Mouse (Mus musculus): ENCODE results near the gene Wnt3a. TPM values are rescaled to one million over a fixed set of nuclear protein-coding genes. Genes with fewer than 3 reads are reported as not detected.

Gene Wnt3a
- polyA plus RNA-seq, 1 experiment = not detected

- H3K79me3 ChIP-seq (ENCODE audit: low read depth) = no peaks in the 10 kb centered on the region
- H3K36me3 ChIP-seq (ENCODE audit: control insufficient read depth, insufficient read depth) = no peaks in the 10 kb centered on the region
- peaks cover 4% of the 10 kb centered on the region for H3K27me3 ChIP-seq (ENCODE audit: control insufficient read depth, insufficient read depth, insufficient read length)
- no peak overlapping the region for H3K4me3 ChIP-seq (ENCODE audit: insufficient read depth, poor library complexity, severe bottlenecking)
- H3K79me2 ChIP-seq (ENCODE audit: control insufficient read depth, insufficient read depth) = no peaks in the 10 kb centered on the region
- TF ChIP-seq CEBPB (IDR thresholded peaks at IDR 0.05; ENCODE audit: low read depth) (no peak), USF1 (IDR thresholded peaks at IDR 0.05; ENCODE audit: low read depth) (no peak), FOSL1 (IDR thresholded peaks at IDR 0.05; ENCODE audit: insufficient read depth, low read length, poor library complexity, severe bottlenecking) (no peak), CTCF (IDR thresholded peaks at IDR 0.05; ENCODE audit: control insufficient read depth, insufficient read depth, insufficient read length) (no peak), MAX (IDR thresholded peaks at IDR 0.05) (no peak), MYOD1 (IDR thresholded peaks at IDR 0.05; ENCODE audit: control insufficient read depth, insufficient read length, low read depth) (no peak), MYOG (IDR thresholded peaks at IDR 0.05; ENCODE audit: control insufficient read depth, extremely low read depth, insufficient read length) (no peak)
- no peak overlapping the region for H3ac ChIP-seq (ENCODE audit: control insufficient read depth, insufficient read length, low read depth)
These were observed 42.4 kb upstream of the Wnt3a start for GRCm38 (mm10) chr11:59332938-59333337.

GRCm38 (mm10) chr11:59331167-59331869 is 40.8 kb upstream of the Wnt3a start:
- Histone ChIP-seq H3K79me3 (ENCODE audit: low read depth) (no peaks in the 10 kb centered on the region), H3ac (ENCODE audit: control insufficient read depth, insufficient read length, low read depth) (no peak overlapping the region), H3K36me3 (ENCODE audit: control insufficient read depth, insufficient read depth) (no peaks in the 10 kb centered on the region), H3K27me3 (ENCODE audit: control insufficient read depth, insufficient read depth, insufficient read length) (peaks cover 4% of the 10 kb centered on the region), H3K79me2 (ENCODE audit: control insufficient read depth, insufficient read depth) (no peaks in the 10 kb centered on the region), H3K4me3 (ENCODE audit: insufficient read depth, poor library complexity, severe bottlenecking) (no peak overlapping the region)
- no peak for TF ChIP-seq CTCF (IDR thresholded peaks at IDR 0.05; ENCODE audit: control insufficient read depth, insufficient read depth, insufficient read length)
- TF ChIP-seq FOSL1 (IDR thresholded peaks at IDR 0.05; ENCODE audit: insufficient read depth, low read length, poor library complexity, severe bottlenecking) = no peak
- TF ChIP-seq MYOG (IDR thresholded peaks at IDR 0.05; ENCODE audit: control insufficient read depth, extremely low read depth, insufficient read length) = no peak
- no peak for TF ChIP-seq CEBPB (IDR thresholded peaks at IDR 0.05; ENCODE audit: low read depth)
- no peak for TF ChIP-seq MAX (IDR thresholded peaks at IDR 0.05)
- TF ChIP-seq USF1 (IDR thresholded peaks at IDR 0.05; ENCODE audit: low read depth) = no peak
- TF ChIP-seq MYOD1 (IDR thresholded peaks at IDR 0.05; ENCODE audit: control insufficient read depth, insufficient read length, low read depth) = no peak

DNA sequence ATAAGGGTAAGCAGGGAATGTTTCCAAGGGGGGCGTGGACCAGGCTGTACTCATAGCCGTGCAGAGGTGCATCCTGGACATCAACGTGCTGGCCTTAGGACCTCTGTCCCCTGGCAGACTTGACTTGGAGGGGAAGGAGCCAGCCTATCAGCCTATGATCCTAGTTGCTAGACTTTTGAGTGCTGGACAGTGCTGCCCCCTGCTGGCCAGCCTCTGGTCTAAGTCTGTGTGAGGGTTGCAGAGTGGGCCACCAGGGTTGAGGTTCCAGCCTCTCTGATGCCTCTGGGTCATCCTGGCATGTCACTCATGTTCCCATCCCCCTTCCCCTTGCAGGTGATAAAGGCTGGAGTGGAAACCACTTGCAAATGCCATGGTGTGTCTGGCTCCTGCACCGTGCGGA is 40.0 kb upstream of the Wnt3a start:
- no peak overlapping the region for H3ac ChIP-seq (ENCODE audit: control insufficient read depth, insufficient read length, low read depth)
- H3K4me3 ChIP-seq (ENCODE audit: insufficient read depth, poor library complexity, severe bottlenecking) = no peak overlapping the region
- H3K79me2 ChIP-seq (ENCODE audit: control insufficient read depth, insufficient read depth) = no peaks in the 10 kb centered on the region
- H3K79me3 ChIP-seq (ENCODE audit: low read depth) = no peaks in the 10 kb centered on the region
- H3K36me3 ChIP-seq (ENCODE audit: control insufficient read depth, insufficient read depth) = no peaks in the 10 kb centered on the region
- no peak for TF ChIP-seq MYOD1 (IDR thresholded peaks at IDR 0.05; ENCODE audit: control insufficient read depth, insufficient read length, low read depth)
- peak; percentile 57 for TF ChIP-seq CTCF (IDR thresholded peaks at IDR 0.05; ENCODE audit: control insufficient read depth, insufficient read depth, insufficient read length)
- peaks cover 4% of the 10 kb centered on the region for H3K27me3 ChIP-seq (ENCODE audit: control insufficient read depth, insufficient read depth, insufficient read length)

- Histone ChIP-seq H3K79me3 (ENCODE audit: low read depth) (no peaks in the 10 kb centered on the region), H3K27me3 (ENCODE audit: control insufficient read depth, insufficient read depth, insufficient read length) (peaks cover 4% of the 10 kb centered on the region), H3K79me2 (ENCODE audit: control insufficient read depth, insufficient read depth) (no peaks in the 10 kb centered on the region)
These were observed 39.1 kb upstream of the Wnt3a start for GRCm38 (mm10) chr11:59329616-59330015.

GRCm38 (mm10) chr11:59327625-59328024 is 37.1 kb upstream of the Wnt3a start:
- no peaks in the 10 kb centered on the region for H3K79me3 ChIP-seq (ENCODE audit: low read depth)
- H3ac ChIP-seq (ENCODE audit: control insufficient read depth, insufficient read length, low read depth) = no peak overlapping the region
- no peaks in the 10 kb centered on the region for H3K36me3 ChIP-seq (ENCODE audit: control insufficient read depth, insufficient read depth)
- no peak overlapping the region for H3K4me3 ChIP-seq (ENCODE audit: insufficient read depth, poor library complexity, severe bottlenecking)
- H3K27me3 ChIP-seq (ENCODE audit: control insufficient read depth, insufficient read depth, insufficient read length) = peaks cover 3% of the 10 kb centered on the region
- TF ChIP-seq FOSL1 (IDR thresholded peaks at IDR 0.05; ENCODE audit: insufficient read depth, low read length, poor library complexity, severe bottlenecking) = no peak
- TF ChIP-seq MYOG (IDR thresholded peaks at IDR 0.05; ENCODE audit: control insufficient read depth, extremely low read depth, insufficient read length) = no peak
- TF ChIP-seq MYOD1 (IDR thresholded peaks at IDR 0.05; ENCODE audit: control insufficient read depth, insufficient read length, low read depth) = no peak
- TF ChIP-seq MAX (IDR thresholded peaks at IDR 0.05) = no peak
- no peak for TF ChIP-seq CTCF (IDR thresholded peaks at IDR 0.05; ENCODE audit: control insufficient read depth, insufficient read depth, insufficient read length)
- no peak for TF ChIP-seq USF1 (IDR thresholded peaks at IDR 0.05; ENCODE audit: low read depth)
- TF ChIP-seq CEBPB (IDR thresholded peaks at IDR 0.05; ENCODE audit: low read depth) = no peak
- no peaks in the 10 kb centered on the region for H3K79me2 ChIP-seq (ENCODE audit: control insufficient read depth, insufficient read depth)

More at GRCm38 (mm10) chr11:59329616-59330015, 39.1 kb upstream of the Wnt3a start:
- no peak overlapping the region for H3ac ChIP-seq (ENCODE audit: control insufficient read depth, insufficient read length, low read depth)
- TF ChIP-seq MYOD1 (IDR thresholded peaks at IDR 0.05; ENCODE audit: control insufficient read depth, insufficient read length, low read depth) = no peak
- H3K4me3 ChIP-seq (ENCODE audit: insufficient read depth, poor library complexity, severe bottlenecking) = no peak overlapping the region
- H3K36me3 ChIP-seq (ENCODE audit: control insufficient read depth, insufficient read depth) = no peaks in the 10 kb centered on the region

GRCm38 (mm10) chr11:59324777-59325176 is 34.2 kb upstream of the Wnt3a start:
- no peak for TF ChIP-seq FOSL1 (IDR thresholded peaks at IDR 0.05; ENCODE audit: insufficient read depth, low read length, poor library complexity, severe bottlenecking)
- no peak for TF ChIP-seq USF1 (IDR thresholded peaks at IDR 0.05; ENCODE audit: low read depth)
- no peak for TF ChIP-seq MYOD1 (IDR thresholded peaks at IDR 0.05; ENCODE audit: control insufficient read depth, insufficient read length, low read depth)
- TF ChIP-seq CTCF (IDR thresholded peaks at IDR 0.05; ENCODE audit: control insufficient read depth, insufficient read depth, insufficient read length) = no peak
- no peak for TF ChIP-seq MYOG (IDR thresholded peaks at IDR 0.05; ENCODE audit: control insufficient read depth, extremely low read depth, insufficient read length)
- no peak for TF ChIP-seq CEBPB (IDR thresholded peaks at IDR 0.05; ENCODE audit: low read depth)
- no peak for TF ChIP-seq MAX (IDR thresholded peaks at IDR 0.05)
- H3K27me3 ChIP-seq (ENCODE audit: control insufficient read depth, insufficient read depth, insufficient read length) = no peaks in the 10 kb centered on the region
- no peaks in the 10 kb centered on the region for H3K79me3 ChIP-seq (ENCODE audit: low read depth)
- no peaks in the 10 kb centered on the region for H3K79me2 ChIP-seq (ENCODE audit: control insufficient read depth, insufficient read depth)
- no peaks in the 10 kb centered on the region for H3K36me3 ChIP-seq (ENCODE audit: control insufficient read depth, insufficient read depth)
- H3ac ChIP-seq (ENCODE audit: control insufficient read depth, insufficient read length, low read depth) = no peak overlapping the region
- H3K4me3 ChIP-seq (ENCODE audit: insufficient read depth, poor library complexity, severe bottlenecking) = no peak overlapping the region

Data from C2C12 (cell line).